Mouse (Mus musculus) embryonic facial prominence, embryonic 10.5 days (tissue): ENCODE data around the gene Rcan1. TPM values are rescaled to one million over a fixed set of nuclear protein-coding genes. Genes with fewer than 3 reads are reported as not detected.

Source experiments
- DNase-seq: peaks from one replicate; pipeline ENCODE4 v3.0.0-alpha.2; 2017; ENCODE audit warnings: low spot score
- H3K27ac ChIP-seq: fragments of 300-500 bp; sonication (generic); replicated peaks from 2 replicates; pipeline ENCODE4 v1.5.1; 2016; ENCODE audit warnings: mild to moderate bottlenecking
- H3K27me3 ChIP-seq: fragments of 300-500 bp; sonication (generic); replicated peaks from 2 replicates; pipeline ENCODE4 v1.6.1; 2016; ENCODE audit warnings: low read depth, mild to moderate bottlenecking; ENCODE audit not compliant: poor library complexity, severe bottlenecking
- H3K36me3 ChIP-seq: fragments of 300-500 bp; sonication (generic); replicated peaks from 2 replicates; pipeline ENCODE4 v1.6.1; 2016; ENCODE audit warnings: mild to moderate bottlenecking, moderate library complexity
- H3K4me1 ChIP-seq: fragments of 300-500 bp; sonication (generic); 2 replicates; pipeline ENCODE4 v1.6.1; 2016
- H3K4me3 ChIP-seq: fragments of 300-500 bp; sonication (generic); 2 replicates; pipeline ENCODE4 v1.5.1; 2016; ENCODE audit warnings: mild to moderate bottlenecking, moderate library complexity
- H3K9me3 ChIP-seq: fragments of 300-500 bp; sonication (generic); 2 replicates; pipeline ENCODE4 v1.6.1; 2016; ENCODE audit warnings: mild to moderate bottlenecking
- WGBS: fragments of 180-500 bp; shearing (Covaris S2); methylation state at CpG from one replicate; pipeline ENCODE4 v1.1.7; 2016; 5-methylcytosine and 5-hydroxymethylcytosine counted together
- polyA plus RNA-seq: library from polyadenylated mRNA; unstranded; fragments of >200 nt; fragmentation: Nextera tagmentation; extraction: Ambion mirVana; gene quantifications from 2 replicates; pipeline ENCODE4 v1.2.1, GENCODE M21; 2016

The Rcan1 gene
- polyA plus RNA-seq, 1 experiment from 2014 or later = 32.8 TPM

- 73% methylated on average over 6 of the region's 6 CpGs for WGBS
- no peak overlapping the region for H3K4me3 ChIP-seq
- DNase-seq = no peak
- H3K4me1 ChIP-seq = peaks cover 8% of the 10 kb centered on the region
- H3K9me3 ChIP-seq = no peaks in the 10 kb centered on the region
- no peaks in the 10 kb centered on the region for H3K27me3 ChIP-seq
- H3K36me3 ChIP-seq = no peaks in the 10 kb centered on the region
- no peak overlapping the region for H3K27ac ChIP-seq
Observed at GRCm38 (mm10) chr16:92382508-92382907, 88.2 kb downstream of the Rcan1 start.

- no peak overlapping the region for H3K4me3 ChIP-seq
- H3K9me3 ChIP-seq = no peaks in the 10 kb centered on the region
- H3K4me1 ChIP-seq = peaks cover 8% of the 10 kb centered on the region
- no peak for DNase-seq
- no peak overlapping the region for H3K27ac ChIP-seq
- no peaks in the 10 kb centered on the region for H3K36me3 ChIP-seq
- H3K27me3 ChIP-seq = no peaks in the 10 kb centered on the region
- WGBS = 78% methylated on average over 6 of the region's 6 CpGs
Observed at GRCm38 (mm10) chr16:92381092-92381491, 89.6 kb downstream of the Rcan1 start.

GRCm38 (mm10) chr16:92376976-92377375 is 93.7 kb downstream of the Rcan1 start:
- Histone ChIP-seq H3K4me3 (no peak overlapping the region), H3K4me1 (peaks cover 11% of the 10 kb centered on the region), H3K27ac (no peak overlapping the region), H3K27me3 (no peaks in the 10 kb centered on the region; the same call in none of the 2 replicates), H3K9me3 (no peaks in the 10 kb centered on the region), H3K36me3 (no peaks in the 10 kb centered on the region)
- 93% methylated on average over 6 of the region's 6 CpGs for WGBS
- DNase-seq = no peak

GRCm38 (mm10) chr16:92371623-92372022 is 99.0 kb downstream of the Rcan1 start:
- no peak overlapping the region for H3K27ac ChIP-seq
- no peak overlapping the region for H3K4me3 ChIP-seq
- H3K36me3 ChIP-seq = no peaks in the 10 kb centered on the region
- no peaks in the 10 kb centered on the region for H3K9me3 ChIP-seq
- H3K27me3 ChIP-seq = peaks cover 4% of the 10 kb centered on the region
- DNase-seq = no peak
- 47% methylated on average over 5 of the region's 5 CpGs for WGBS
- peaks cover 36% of the 10 kb centered on the region for H3K4me1 ChIP-seq

GRCm38 (mm10) chr16:92369260-92369659 is 101.4 kb downstream of the Rcan1 start:
- no peak overlapping the region for H3K4me3 ChIP-seq
- DNase-seq = no peak
- no peaks in the 10 kb centered on the region for H3K36me3 ChIP-seq
- H3K27ac ChIP-seq = no peak overlapping the region
- WGBS = 58% methylated on average over 2 of the region's 2 CpGs
- no peaks in the 10 kb centered on the region for H3K9me3 ChIP-seq
- H3K27me3 ChIP-seq = peaks cover 4% of the 10 kb centered on the region; the same call in 1 of the 2 replicates
- H3K4me1 ChIP-seq = peaks cover 46% of the 10 kb centered on the region

- Histone ChIP-seq H3K4me3 (no peak overlapping the region), H3K4me1 (peaks cover 25% of the 10 kb centered on the region), H3K9me3 (no peaks in the 10 kb centered on the region), H3K36me3 (no peaks in the 10 kb centered on the region), H3K27ac (peak overlapping the region; percentile 19; the same call in 1 of the 2 replicates), H3K27me3 (peaks cover 4% of the 10 kb centered on the region; the same call in 1 of the 2 replicates)
- WGBS = 63% methylated on average over 7 of the region's 7 CpGs
- no peak for DNase-seq
Observed at GRCm38 (mm10) chr16:92365477-92365876, 105.2 kb downstream of the Rcan1 start.

GRCm38 (mm10) chr16:92360711-92361110 is 110.0 kb downstream of the Rcan1 start:
- Histone ChIP-seq H3K27me3 (peaks cover 35% of the 10 kb centered on the region), H3K36me3 (no peaks in the 10 kb centered on the region), H3K4me3 (no peak overlapping the region), H3K4me1 (peaks cover 33% of the 10 kb centered on the region), H3K9me3 (no peaks in the 10 kb centered on the region), H3K27ac (no peak overlapping the region)
- 86% methylated on average over 7 of the region's 7 CpGs for WGBS
- DNase-seq = no peak

- Histone ChIP-seq H3K4me3 (peak within 1 kb of the TSS; percentile 6; the same call in 1 of the 2 replicates), H3K27ac (0 out of 2 replicates have a peak within 1 kb of the TSS, but pooled peaks have one; percentile 11)
Observed at GRCm38 (mm10) chr16:92359229-92359628, 111.4 kb downstream of the Rcan1 start, which contains the start of gene Kcne1. TSS of gene Kcne1 (minus strand) at chr16:92359468.

GRCm38 (mm10) chr16:92358734-92359133 is 111.9 kb downstream of the Rcan1 start:
- 20% methylated on average over 9 of the region's 9 CpGs for WGBS
- Histone ChIP-seq H3K36me3 (no peaks in the 10 kb centered on the region), H3K27ac (0 out of 2 replicates have a peak overlapping the region, but pooled peaks have one; percentile 11), H3K4me3 (peak overlapping the region; percentile 6; the same call in 1 of the 2 replicates), H3K4me1 (peaks cover 31% of the 10 kb centered on the region), H3K27me3 (peaks cover 35% of the 10 kb centered on the region), H3K9me3 (no peaks in the 10 kb centered on the region)
- peak; percentile 36 for DNase-seq

More at GRCm38 (mm10) chr16:92359229-92359628, 111.4 kb downstream of the Rcan1 start, which contains the start of gene Kcne1:
- Histone ChIP-seq H3K36me3 (no peaks in the 10 kb centered on the region), H3K9me3 (no peaks in the 10 kb centered on the region), H3K4me1 (peaks cover 31% of the 10 kb centered on the region), H3K27me3 (peaks cover 35% of the 10 kb centered on the region)
- WGBS = 51% methylated on average over 9 of the region's 9 CpGs
- DNase-seq = no peak

GRCm38 (mm10) chr16:92357566-92357965 is 113.1 kb downstream of the Rcan1 start:
- H3K9me3 ChIP-seq = no peaks in the 10 kb centered on the region

GRCm38 (mm10) chr16:92357023-92357422 is 113.6 kb downstream of the Rcan1 start:
- 72% methylated on average over 9 of the region's 9 CpGs for WGBS
- Histone ChIP-seq H3K27ac (no peak overlapping the region), H3K9me3 (no peaks in the 10 kb centered on the region)

More at GRCm38 (mm10) chr16:92357566-92357965, 113.1 kb downstream of the Rcan1 start:
- peaks cover 34% of the 10 kb centered on the region for H3K4me1 ChIP-seq
- no peaks in the 10 kb centered on the region for H3K36me3 ChIP-seq
- 64% methylated on average over 10 of the region's 10 CpGs for WGBS
- no peak overlapping the region for H3K4me3 ChIP-seq
- DNase-seq = no peak
- H3K27me3 ChIP-seq = peaks cover 35% of the 10 kb centered on the region
- no peak overlapping the region for H3K27ac ChIP-seq

GRCm38 (mm10) chr16:92355982-92356381 is 114.7 kb downstream of the Rcan1 start:
- Histone ChIP-seq H3K4me1 (peaks cover 34% of the 10 kb centered on the region), H3K27ac (no peak overlapping the region), H3K4me3 (no peak overlapping the region), H3K27me3 (peaks cover 35% of the 10 kb centered on the region), H3K36me3 (no peaks in the 10 kb centered on the region), H3K9me3 (no peaks in the 10 kb centered on the region)
- 73% methylated on average over 11 of the region's 11 CpGs for whole genome bisulfite sequencing
- DNase-seq = no peak

More at GRCm38 (mm10) chr16:92357023-92357422, 113.6 kb downstream of the Rcan1 start:
- no peaks in the 10 kb centered on the region for H3K36me3 ChIP-seq
- H3K4me1 ChIP-seq = peaks cover 34% of the 10 kb centered on the region
- H3K4me3 ChIP-seq = no peak overlapping the region
- no peak for DNase-seq
- H3K27me3 ChIP-seq = peaks cover 35% of the 10 kb centered on the region

- DNase-seq = no peak
- 85% methylated on average over 5 of the region's 5 CpGs for WGBS
- no peak overlapping the region for H3K4me3 ChIP-seq
- no peaks in the 10 kb centered on the region for H3K36me3 ChIP-seq
- peaks cover 34% of the 10 kb centered on the region for H3K4me1 ChIP-seq
- H3K27me3 ChIP-seq = peaks cover 35% of the 10 kb centered on the region
- H3K9me3 ChIP-seq = no peaks in the 10 kb centered on the region
- H3K27ac ChIP-seq = no peak overlapping the region
Observed at GRCm38 (mm10) chr16:92355366-92355765, 115.3 kb downstream of the Rcan1 start.
